Comparison of ENCODE assay signal across 25 mouse cellular contexts in genomic region chr17:83690418-83690817, GRCm38 (mm10). TPM values are rescaled to one million over a fixed set of nuclear protein-coding genes. Genes with fewer than 3 reads are reported as not detected.
DNase-seq lines count a peak whose midpoint lies in the region; ATAC-seq and TF ChIP-seq lines count a peak whose summit lies in the region.
"Had no signal": no experiment of that assay in that cellular context is flagged by ENCODE, and none has a peak within 500 bp of the region (broad histone marks: within the 10 kb centered on the region; RNA-seq: fewer than 3 reads in every experiment).

No protein-coding gene starts in this region.

- no peak for ATAC-seq in heart, embryonic 13.5 days (ENCODE audit: extremely low read depth, insufficient number of reproducible peaks, low FRiP score, low TSS enrichment)
- ATAC-seq in midbrain, embryonic 13.5 days, result no peak
- ATAC-seq: forebrain, embryonic 15.5 days; intestine, embryonic 15.5 days had no signal

- peak overlapping the region; percentile 16; the same call in 1 of the 2 replicates for H3K27ac ChIP-seq in heart, embryonic 13.5 days (replicated peaks)
- no peak overlapping the region for H3K27ac ChIP-seq in heart, adult 2 months
- H3K27ac ChIP-seq in midbrain, embryonic 13.5 days, result no peak overlapping the region
- H3K27ac ChIP-seq: embryonic facial prominence, embryonic 13.5 days; forebrain, embryonic 15.5 days; hindbrain, embryonic 14.5 days; intestine, embryonic 15.5 days; lung, embryonic 15.5 days; macrophage had no signal

- H3K27me3 ChIP-seq in heart, embryonic 13.5 days (replicated peaks), result no peaks in the 10 kb centered on the region
- H3K27me3 ChIP-seq in heart, adult 2 months (ENCODE audit: control insufficient read depth, insufficient read depth, low read length), result no peaks in the 10 kb centered on the region
- no peaks in the 10 kb centered on the region for H3K27me3 ChIP-seq in midbrain, embryonic 13.5 days
- H3K27me3 ChIP-seq: CH12.LX; embryonic facial prominence, embryonic 13.5 days; forebrain, embryonic 15.5 days; intestine, embryonic 15.5 days; lung, embryonic 15.5 days had no signal

- H3K4me1 ChIP-seq in heart, embryonic 13.5 days, result peaks cover 16% of the 10 kb centered on the region
- H3K4me1 ChIP-seq in heart, adult 2 months (ENCODE audit: control insufficient read depth, insufficient read depth, low read length), result no peaks in the 10 kb centered on the region
- H3K4me1 ChIP-seq in midbrain, embryonic 13.5 days (replicated peaks), result no peaks in the 10 kb centered on the region
- H3K4me1 ChIP-seq: embryonic facial prominence, embryonic 13.5 days; forebrain, embryonic 15.5 days; lung, embryonic 15.5 days had no signal

- no peak overlapping the region for H3K4me3 ChIP-seq in heart, embryonic 13.5 days
- H3K4me3 ChIP-seq in heart, adult 2 months, result no peak overlapping the region
- H3K4me3 ChIP-seq in midbrain, embryonic 13.5 days (replicated peaks), result no peak overlapping the region
- H3K4me3 ChIP-seq: embryonic facial prominence, embryonic 13.5 days; forebrain, embryonic 15.5 days; intestine, embryonic 15.5 days; lung, embryonic 15.5 days had no signal

- no peak for TF ChIP-seq POLR2A in heart, adult 2 months (IDR thresholded peaks at IDR 0.05; ENCODE audit: insufficient read depth, low read depth, low read length)

- no peak for TF ChIP-seq EP300 in heart, adult 2 months (IDR thresholded peaks at IDR 0.05; ENCODE audit: insufficient read depth, low read depth, low read length)

- H3K9ac ChIP-seq in heart, embryonic 13.5 days, result no peak overlapping the region
- no peak overlapping the region for H3K9ac ChIP-seq in heart, adult 2 months (ENCODE audit: low read depth, low read length)
- H3K9ac ChIP-seq in midbrain, embryonic 13.5 days (replicated peaks), result no peak overlapping the region
- H3K9ac ChIP-seq: embryonic facial prominence, embryonic 13.5 days; forebrain, embryonic 15.5 days; hindbrain, embryonic 14.5 days; intestine, embryonic 15.5 days; lung, embryonic 15.5 days had no signal

- no peak overlapping the region for H3K4me2 ChIP-seq in heart, embryonic 13.5 days
- H3K4me2 ChIP-seq in midbrain, embryonic 13.5 days (replicated peaks), result no peak overlapping the region
- H3K4me2 ChIP-seq: embryonic facial prominence, embryonic 13.5 days; forebrain, embryonic 15.5 days; hindbrain, embryonic 14.5 days; intestine, embryonic 15.5 days; lung, embryonic 15.5 days; midbrain, embryonic 11.5 days had no signal

- intact Hi-C loops in heart, adult 2 months (cut with DNase I), result loop anchor here (10.0 kb wide), 1 partner anchor 164 kb away; no protein-coding TSS in a partner anchor

- no peaks in the 10 kb centered on the region for H3K36me3 ChIP-seq in heart, embryonic 13.5 days
- no peaks in the 10 kb centered on the region for H3K36me3 ChIP-seq in heart, adult 2 months (ENCODE audit: control insufficient read depth, insufficient read depth, low read length)
- H3K36me3 ChIP-seq in midbrain, embryonic 13.5 days, result no peaks in the 10 kb centered on the region
- H3K36me3 ChIP-seq: embryonic facial prominence, embryonic 13.5 days; forebrain, embryonic 15.5 days; intestine, embryonic 15.5 days; lung, embryonic 15.5 days had no signal

- peaks cover 11% of the 10 kb centered on the region for H3K9me3 ChIP-seq in heart, embryonic 13.5 days
- no peaks in the 10 kb centered on the region for H3K9me3 ChIP-seq in midbrain, embryonic 13.5 days
- H3K9me3 ChIP-seq: forebrain, embryonic 15.5 days; intestine, embryonic 15.5 days; lung, embryonic 15.5 days had no signal

- H3K79me2 ChIP-seq in heart, adult 2 months (replicated peaks; ENCODE audit: control insufficient read depth, insufficient read depth, low read length), result no peaks in the 10 kb centered on the region

- 12% methylated on average over 2 of the region's 2 CpGs for WGBS in heart, embryonic 13.5 days
- 45% methylated on average over 2 of the region's 2 CpGs for WGBS in heart, adult 2 months
- 64% methylated on average over 2 of the region's 2 CpGs for WGBS in midbrain, embryonic 13.5 days

- no peak for DNase-seq in heart, adult 2 months
- peak; percentile 79 for DNase-seq in ES-CJ7 (ENCODE audit: low read depth, low spot score)
- DNase-seq in induced T-regulatory cell, adult 2 months (ENCODE audit: low read depth), result peak; percentile 17
- DNase-seq in thymus, postnatal 36 days, result peak; percentile 20 to 34
- no peak for DNase-seq in layer of hippocampus, adult 11-12 months (ENCODE audit: low spot score)
- DNase-seq: adrenal gland, postnatal 25 days; cerebellum, adult 11 months; cerebellum, postnatal 10 days; gastrocnemius, postnatal 14 days; heart, adult 18-20 months; heart, postnatal 14 days; right cerebral cortex, adult 18-20 months had no signal

- no peak for TF ChIP-seq CTCF in heart, adult 2 months (IDR thresholded peaks at IDR 0.05)

RNA-seq across cellular contexts. Expression of gene Mta3, which starts 15.5 kb away (rescaled TPM):
- 34.9 and 37.4 TPM in 2 replicates for polyA plus RNA-seq in heart, embryonic 13.5 days (2015; fragmentation: Nextera tagmentation; extraction: Ambion mirVana)
- total RNA-seq in heart, adult 2 months (2021), result 10 to 100 TPM; 17.5 to 20.1 TPM
- 15.1 and 19.2 TPM in 2 replicates for polyA plus RNA-seq in heart, adult 2 months (2012; rRNA removed)
- polyA plus RNA-seq in midbrain, embryonic 13.5 days (2015; fragmentation: Nextera tagmentation; extraction: Ambion mirVana), result 26.6 and 28.4 TPM in 2 replicates

RNA-seq across cellular contexts. Expression of gene Kcng3, which starts 58.7 kb away (rescaled TPM):
- not detected in 2 replicates for polyA plus RNA-seq in heart, embryonic 13.5 days (2015; fragmentation: Nextera tagmentation; extraction: Ambion mirVana)
- total RNA-seq in heart, adult 2 months (2021), result not detected
- polyA plus RNA-seq in heart, adult 2 months (2012; rRNA removed), result 0.02 TPM in 1 of 2 replicates, not detected in the other
- 0.05 TPM in 1 of 2 replicates, not detected in the other for polyA plus RNA-seq in midbrain, embryonic 13.5 days (2015; fragmentation: Nextera tagmentation; extraction: Ambion mirVana)
- total RNA-seq: CH12.LX; gastrocnemius, postnatal 14 days; heart, postnatal 14 days; monocyte, adult 5-6 weeks had no signal
- polyA plus RNA-seq: embryonic facial prominence, embryonic 13.5 days; intestine, embryonic 15.5 days; kidney, embryonic 16.5 days; lung, embryonic 15.5 days; macrophage; midbrain, embryonic 11.5 days; neural tube, embryonic 11.5 days had no signal

Comparison
In these comparisons a context has a peak if more than half of its experiments do, and no peak if none do; other contexts are left out.
1. DNase-seq: peak in ES-CJ7 (single experiment), induced T-regulatory cell, adult 2 months (single experiment) and thymus, postnatal 36 days (2 of 2); none in heart, adult 2 months (0 of 2) and layer of hippocampus, adult 11-12 months (single experiment).